Mouse (Mus musculus): Measurements from ENCODE around the gene Tunar.

DNA sequence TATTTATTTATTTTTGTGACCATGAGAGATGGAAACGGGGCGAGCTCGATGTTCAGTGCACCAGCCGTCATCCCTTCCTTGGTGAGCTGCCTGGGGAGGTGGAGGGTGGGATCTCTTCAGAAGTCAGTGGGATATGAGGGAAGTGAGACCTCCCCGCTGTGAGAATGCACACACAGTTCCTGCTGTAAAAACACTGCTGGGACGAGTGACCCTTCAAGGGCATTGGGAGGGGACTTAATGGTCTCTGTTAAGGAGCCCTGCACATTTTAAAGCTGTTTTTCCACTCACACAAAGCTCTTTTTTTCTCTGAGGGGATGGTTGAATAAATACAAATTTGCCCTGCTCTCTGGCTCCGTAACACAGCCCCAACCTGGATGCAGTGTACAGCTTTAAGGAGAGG is 49.1 kb downstream of the Tunar start:
- TF ChIP-seq POLR2A (IDR thresholded peaks at IDR 0.05; ENCODE audit: low read depth, low read length) (no peak), CTCF (conservative IDR thresholded peaks at IDR 0.05; ENCODE audit: insufficient read depth, insufficient read length, low read depth, low read length) (no peak)
